Mouse (Mus musculus) liver, adult 2 months (tissue): ENCODE data around the gene Otog.

ENCODE experiments used
- CTCF ChIP-seq: fragments of 200-500 bp; IDR thresholded peaks from 2 replicates; pipeline ENCODE4 v1.5.1; 2011; ENCODE audit warnings: low read depth, low read length, control low read depth
- POLR2A ChIP-seq: fragments of 200-500 bp; IDR thresholded peaks from 2 replicates; pipeline ENCODE4 v1.6.1; 2011; ENCODE audit warnings: low read length, control low read depth; ENCODE audit not compliant: insufficient read depth; ENCODE audit errors: extremely low read depth

- TF ChIP-seq CTCF = no peak
- TF ChIP-seq POLR2A = no peak
Measured at GRCm38 (mm10) chr7:46283681-46284080, 42.9 kb downstream of the Otog start.
